Mouse (Mus musculus) stomach, embryonic 15.5 days (tissue): ENCODE data around the gene Klhl32. TPM values are rescaled to one million over a fixed set of nuclear protein-coding genes. Genes with fewer than 3 reads are reported as not detected.
A peak's percentile ranks its signal among the peaks of the same experiment; 100 is the strongest.

Source experiments
- ATAC-seq: fragments of 200-750 bp; cut with Nextera tagmentation; 2 replicates; pipeline ENCODE4 v1.8.0; 2017; ENCODE audit warnings: low read depth, moderate number of reproducible peaks, moderate TSS enrichment; ENCODE audit not compliant: insufficient read depth, low FRiP score
- H3K27ac ChIP-seq: fragments of 300-500 bp; sonication (generic); 2 replicates; pipeline ENCODE4 v1.5.1; 2015; ENCODE audit warnings: mild to moderate bottlenecking, inconsistent platforms
- H3K27me3 ChIP-seq: fragments of 300-500 bp; sonication (generic); replicated peaks from 2 replicates; pipeline ENCODE4 v1.6.1; 2015; ENCODE audit warnings: inconsistent platforms
- H3K36me3 ChIP-seq: fragments of 300-500 bp; sonication (generic); 2 replicates; pipeline ENCODE4 v1.6.1; 2015; ENCODE audit warnings: inconsistent platforms
- H3K4me1 ChIP-seq: fragments of 300-500 bp; sonication (generic); 2 replicates; pipeline ENCODE4 v1.6.1; 2015; ENCODE audit warnings: inconsistent platforms
- H3K4me2 ChIP-seq: fragments of 300-500 bp; sonication (generic); 2 replicates; pipeline ENCODE4 v1.6.1; 2015; ENCODE audit warnings: mild to moderate bottlenecking, inconsistent platforms
- H3K4me3 ChIP-seq: fragments of 300-500 bp; sonication (generic); replicated peaks from 2 replicates; pipeline ENCODE4 v1.5.1; 2015; ENCODE audit warnings: inconsistent platforms
- H3K9ac ChIP-seq: fragments of 300-500 bp; sonication (generic); 2 replicates; pipeline ENCODE4 v1.6.1; 2015; ENCODE audit warnings: inconsistent platforms
- H3K9me3 ChIP-seq: fragments of 300-500 bp; sonication (generic); 2 replicates; pipeline ENCODE4 v1.6.1; 2016; ENCODE audit warnings: inconsistent platforms
- WGBS: fragments of 180-500 bp; shearing (Covaris S2); methylation state at CpG from one replicate; pipeline ENCODE4 v1.1.7; 2015; 5-methylcytosine and 5-hydroxymethylcytosine counted together
- polyA plus RNA-seq: library from polyadenylated mRNA; unstranded; fragments of >200 nt; fragmentation: Nextera tagmentation; extraction: Ambion mirVana; gene quantifications from 2 replicates; pipeline ENCODE4 v1.2.1, GENCODE M21; 2015

The Klhl32 gene
- polyA plus RNA-seq, 1 experiment from 2014 or later = 4.4 TPM

- ATAC-seq = no peak
- Histone ChIP-seq H3K27ac (no peak overlapping the region), H3K9me3 (no peaks in the 10 kb centered on the region), H3K4me2 (no peak overlapping the region), H3K4me3 (no peak overlapping the region), H3K27me3 (no peaks in the 10 kb centered on the region), H3K4me1 (no peaks in the 10 kb centered on the region), H3K36me3 (no peaks in the 10 kb centered on the region), H3K9ac (no peak overlapping the region)
- WGBS = 60% methylated on average over 9 of the region's 9 CpGs
Observed at GRCm38 (mm10) chr4:24621422-24622187, 229.3 kb downstream of the Klhl32 start.

GRCm38 (mm10) chr4:24620440-24620839, 230.5 kb downstream of the Klhl32 start:
- H3K27ac ChIP-seq = peak overlapping the region; percentile 82; the same call in 1 of the 2 replicates
- H3K4me3 ChIP-seq = no peak overlapping the region
- H3K27me3 ChIP-seq = no peaks in the 10 kb centered on the region
- no peak overlapping the region for H3K4me2 ChIP-seq
- H3K4me1 ChIP-seq = no peaks in the 10 kb centered on the region
- no peaks in the 10 kb centered on the region for H3K9me3 ChIP-seq
- H3K36me3 ChIP-seq = no peaks in the 10 kb centered on the region
- WGBS = 55% methylated on average over 5 of the region's 5 CpGs
- no peak for ATAC-seq
- H3K9ac ChIP-seq = no peak overlapping the region

- Histone ChIP-seq H3K27me3 (no peaks in the 10 kb centered on the region), H3K4me2 (no peak overlapping the region), H3K9ac (no peak overlapping the region), H3K4me3 (no peak overlapping the region), H3K4me1 (no peaks in the 10 kb centered on the region), H3K9me3 (no peaks in the 10 kb centered on the region), H3K36me3 (no peaks in the 10 kb centered on the region), H3K27ac (peak overlapping the region; percentile 82)
- peak; percentile 59; the same call in 1 of the 2 replicates for ATAC-seq
- WGBS = 22% methylated on average over 6 of the region's 6 CpGs
Observed at GRCm38 (mm10) chr4:24620005-24620404, 230.9 kb downstream of the Klhl32 start.

GRCm38 (mm10) chr4:24609564-24609963, 241.4 kb downstream of the Klhl32 start:
- H3K9ac ChIP-seq = no peak overlapping the region
- no peak overlapping the region for H3K27ac ChIP-seq
- no peaks in the 10 kb centered on the region for H3K36me3 ChIP-seq
- H3K4me3 ChIP-seq = no peak overlapping the region
- WGBS = 94% methylated on average over 2 of the region's 2 CpGs
- ATAC-seq = no peak
- H3K4me1 ChIP-seq = no peaks in the 10 kb centered on the region
- no peak overlapping the region for H3K4me2 ChIP-seq
- H3K9me3 ChIP-seq = no peaks in the 10 kb centered on the region
- H3K27me3 ChIP-seq = no peaks in the 10 kb centered on the region

GRCm38 (mm10) chr4:24609085-24609484, 241.8 kb downstream of the Klhl32 start:
- Histone ChIP-seq H3K27ac (no peak overlapping the region), H3K9me3 (no peaks in the 10 kb centered on the region), H3K4me3 (no peak overlapping the region), H3K27me3 (no peaks in the 10 kb centered on the region), H3K4me1 (no peaks in the 10 kb centered on the region), H3K36me3 (no peaks in the 10 kb centered on the region), H3K9ac (no peak overlapping the region), H3K4me2 (no peak overlapping the region)
- no peak for ATAC-seq
- 87% methylated on average over 3 of the region's 3 CpGs for WGBS

- Histone ChIP-seq H3K4me3 (no peak overlapping the region), H3K9ac (no peak overlapping the region), H3K4me2 (no peak overlapping the region), H3K27ac (no peak overlapping the region), H3K9me3 (no peaks in the 10 kb centered on the region), H3K4me1 (no peaks in the 10 kb centered on the region), H3K27me3 (no peaks in the 10 kb centered on the region), H3K36me3 (peaks cover 4% of the 10 kb centered on the region; the same call in 1 of the 2 replicates)
- WGBS = 91% methylated on average over 6 of the region's 6 CpGs
- no peak for ATAC-seq
Observed at GRCm38 (mm10) chr4:24601711-24602110, 249.2 kb downstream of the Klhl32 start.

- H3K9me3 ChIP-seq = no peaks in the 10 kb centered on the region
- H3K36me3 ChIP-seq = peaks cover 4% of the 10 kb centered on the region; the same call in 1 of the 2 replicates
- no peak overlapping the region for H3K9ac ChIP-seq
- ATAC-seq = no peak
- no peak overlapping the region for H3K27ac ChIP-seq
- no peak overlapping the region for H3K4me2 ChIP-seq
- 70% methylated on average over 1 of the region's 1 CpGs for WGBS
- H3K4me3 ChIP-seq = no peak overlapping the region
- H3K4me1 ChIP-seq = no peaks in the 10 kb centered on the region
- no peaks in the 10 kb centered on the region for H3K27me3 ChIP-seq
Observed at GRCm38 (mm10) chr4:24598637-24599036, 252.3 kb downstream of the Klhl32 start.

GRCm38 (mm10) chr4:24596942-24597611, 253.8 kb downstream of the Klhl32 start:
- H3K27ac ChIP-seq = no peak overlapping the region
- H3K9ac ChIP-seq = no peak overlapping the region
- H3K4me3 ChIP-seq = no peak overlapping the region
- no peaks in the 10 kb centered on the region for H3K9me3 ChIP-seq
- no peak for ATAC-seq
- 82% methylated on average over 6 of the region's 6 CpGs for WGBS
- H3K36me3 ChIP-seq = peaks cover 4% of the 10 kb centered on the region; the same call in 1 of the 2 replicates
- no peaks in the 10 kb centered on the region for H3K27me3 ChIP-seq
- H3K4me2 ChIP-seq = no peak overlapping the region
- H3K4me1 ChIP-seq = no peaks in the 10 kb centered on the region

- Histone ChIP-seq H3K9me3 (no peaks in the 10 kb centered on the region), H3K4me2 (no peak overlapping the region), H3K27me3 (no peaks in the 10 kb centered on the region), H3K36me3 (no peaks in the 10 kb centered on the region; the same call in 1 of the 2 replicates), H3K9ac (no peak overlapping the region), H3K4me1 (no peaks in the 10 kb centered on the region), H3K27ac (no peak overlapping the region), H3K4me3 (no peak overlapping the region)
- no peak for ATAC-seq
Observed at GRCm38 (mm10) chr4:24594824-24595223, 256.1 kb downstream of the Klhl32 start.

GRCm38 (mm10) chr4:24583997-24584396, 266.9 kb downstream of the Klhl32 start:
- H3K9ac ChIP-seq = no peak overlapping the region
- no peaks in the 10 kb centered on the region for H3K36me3 ChIP-seq
- no peak overlapping the region for H3K4me2 ChIP-seq
- H3K27me3 ChIP-seq = no peaks in the 10 kb centered on the region
- no peaks in the 10 kb centered on the region for H3K4me1 ChIP-seq
- H3K27ac ChIP-seq = no peak overlapping the region
- no peaks in the 10 kb centered on the region for H3K9me3 ChIP-seq
- no peak overlapping the region for H3K4me3 ChIP-seq
- 76% methylated on average over 3 of the region's 3 CpGs for WGBS
- ATAC-seq = no peak

- Histone ChIP-seq H3K4me2 (no peak overlapping the region), H3K27me3 (no peaks in the 10 kb centered on the region), H3K36me3 (no peaks in the 10 kb centered on the region), H3K4me1 (no peaks in the 10 kb centered on the region), H3K9ac (no peak overlapping the region), H3K9me3 (no peaks in the 10 kb centered on the region), H3K27ac (no peak overlapping the region), H3K4me3 (no peak overlapping the region)
- ATAC-seq = no peak
- WGBS = 28% methylated on average over 1 of the region's 1 CpGs
Observed at GRCm38 (mm10) chr4:24582295-24582694, 268.6 kb downstream of the Klhl32 start.

- WGBS = 91% methylated on average over 5 of the region's 5 CpGs
- H3K9ac ChIP-seq = no peak overlapping the region
- no peaks in the 10 kb centered on the region for H3K27me3 ChIP-seq
- H3K4me3 ChIP-seq = no peak overlapping the region
- no peaks in the 10 kb centered on the region for H3K4me1 ChIP-seq
- 0 out of 2 replicates have a peak, but pooled peaks cover 5% of the 10 kb centered on the region for H3K36me3 ChIP-seq
- no peak for ATAC-seq
- no peak overlapping the region for H3K4me2 ChIP-seq
- no peak overlapping the region for H3K27ac ChIP-seq
- H3K9me3 ChIP-seq = no peaks in the 10 kb centered on the region
Observed at GRCm38 (mm10) chr4:24577594-24577993, 273.3 kb downstream of the Klhl32 start.
